Mouse (Mus musculus) embryonic facial prominence, embryonic 15.5 days (tissue): ENCODE measurements around the gene Chrnb1. TPM values are rescaled to one million over a fixed set of nuclear protein-coding genes. Genes with fewer than 3 reads are reported as not detected.

Experiments used
- ATAC-seq: fragments of 200-750 bp; cut with Nextera tagmentation; 2 replicates; pipeline ENCODE4 v1.8.0; 2017; ENCODE audit warnings: low read depth, moderate TSS enrichment; ENCODE audit not compliant: insufficient number of reproducible peaks, low FRiP score, low TSS enrichment
- H3K27ac ChIP-seq: fragments of 300-500 bp; sonication (generic); replicated peaks from 2 replicates; pipeline ENCODE4 v1.5.1; 2015; ENCODE audit warnings: mild to moderate bottlenecking, inconsistent platforms
- H3K27me3 ChIP-seq: fragments of 300-500 bp; sonication (generic); 2 replicates; pipeline ENCODE4 v1.6.1; 2015; ENCODE audit warnings: inconsistent platforms
- H3K36me3 ChIP-seq: fragments of 300-500 bp; sonication (generic); 2 replicates; pipeline ENCODE4 v1.6.1; 2015; ENCODE audit warnings: mild to moderate bottlenecking, inconsistent platforms
- H3K4me1 ChIP-seq: fragments of 300-500 bp; sonication (generic); 2 replicates; pipeline ENCODE4 v1.6.1; 2015; ENCODE audit warnings: inconsistent platforms
- H3K4me2 ChIP-seq: fragments of 300-500 bp; sonication (generic); replicated peaks from 2 replicates; pipeline ENCODE4 v1.6.1; 2015; ENCODE audit warnings: mild to moderate bottlenecking, inconsistent platforms
- H3K4me3 ChIP-seq: fragments of 300-500 bp; sonication (generic); replicated peaks from 2 replicates; pipeline ENCODE4 v1.5.1; 2015; ENCODE audit warnings: mild to moderate bottlenecking, inconsistent platforms
- H3K9ac ChIP-seq: fragments of 300-500 bp; sonication (generic); 2 replicates; pipeline ENCODE4 v1.6.1; 2015; ENCODE audit warnings: inconsistent platforms
- H3K9me3 ChIP-seq: fragments of 300-500 bp; sonication (generic); replicated peaks from 2 replicates; pipeline ENCODE4 v1.6.1; 2016; ENCODE audit warnings: inconsistent platforms
- WGBS: fragments of 180-500 bp; shearing (Covaris S2); methylation state at CpG from one replicate; pipeline ENCODE4 v1.1.7; 2015; 5-methylcytosine and 5-hydroxymethylcytosine counted together
- polyA plus RNA-seq: library from polyadenylated mRNA; unstranded; fragments of >200 nt; fragmentation: Nextera tagmentation; extraction: Ambion mirVana; gene quantifications from 2 replicates; pipeline ENCODE4 v1.2.1, GENCODE M21; 2015

Chrnb1 gene
- polyA plus RNA-seq, 1 experiment from 2014 or later, result 29.3 TPM

DNA sequence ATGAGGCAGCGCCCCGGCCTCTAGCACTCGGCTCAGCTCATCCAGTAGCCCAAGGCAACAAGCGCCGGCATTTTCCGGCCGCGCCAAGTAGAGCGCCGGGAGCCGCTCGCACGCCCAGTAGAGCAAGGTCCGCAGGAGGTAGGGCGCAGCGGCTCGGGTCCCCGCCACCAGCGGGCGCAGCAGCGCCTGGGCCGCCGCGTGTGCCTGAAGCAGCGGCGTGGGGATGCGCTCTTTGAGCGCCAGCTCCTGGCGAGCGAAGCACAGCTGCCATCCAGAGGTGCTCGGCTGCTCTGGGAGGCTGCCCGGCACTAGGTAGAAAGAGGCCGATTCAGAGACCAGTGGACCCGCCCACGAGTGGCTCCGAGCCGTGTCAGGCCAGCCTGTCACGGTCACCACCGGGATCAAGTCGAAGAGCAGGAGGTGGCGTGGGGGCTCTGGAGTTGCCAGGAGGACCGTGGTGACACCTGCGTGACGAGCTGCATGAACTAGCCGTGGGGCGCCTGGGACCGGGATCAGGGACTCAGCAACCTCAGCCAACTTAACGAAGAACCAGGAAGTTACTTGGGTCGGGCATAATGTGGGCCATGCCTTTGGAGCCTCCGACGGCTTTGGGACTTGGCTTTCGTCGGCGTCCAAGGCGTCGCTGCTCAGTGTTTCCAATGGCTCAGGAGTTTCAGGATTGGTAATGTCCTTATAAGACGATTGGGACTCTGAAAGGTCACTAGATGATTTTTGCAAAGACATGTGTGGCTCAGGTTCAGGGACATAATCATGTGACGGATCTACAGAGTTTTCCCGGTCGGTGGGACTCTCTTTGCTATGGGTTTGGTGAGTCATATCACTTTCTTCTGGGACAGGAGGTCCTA lies 8.3 kb upstream of the Chrnb1 start:
- peaks cover 62% of the 10 kb centered on the region for H3K4me1 ChIP-seq
- H3K27me3 ChIP-seq, result peaks cover 22% of the 10 kb centered on the region
- H3K4me3 ChIP-seq, result peak overlapping the region; percentile 63
- H3K9me3 ChIP-seq, result no peaks in the 10 kb centered on the region
- WGBS, result 2% methylated on average over 60 of the region's 60 CpGs
- H3K9ac ChIP-seq, result peak overlapping the region; percentile 55
- peak; percentile 39 for ATAC-seq
- no peaks in the 10 kb centered on the region for H3K36me3 ChIP-seq
- peak overlapping the region; percentile 97 for H3K4me2 ChIP-seq
- peak overlapping the region; percentile 77 for H3K27ac ChIP-seq

DNA sequence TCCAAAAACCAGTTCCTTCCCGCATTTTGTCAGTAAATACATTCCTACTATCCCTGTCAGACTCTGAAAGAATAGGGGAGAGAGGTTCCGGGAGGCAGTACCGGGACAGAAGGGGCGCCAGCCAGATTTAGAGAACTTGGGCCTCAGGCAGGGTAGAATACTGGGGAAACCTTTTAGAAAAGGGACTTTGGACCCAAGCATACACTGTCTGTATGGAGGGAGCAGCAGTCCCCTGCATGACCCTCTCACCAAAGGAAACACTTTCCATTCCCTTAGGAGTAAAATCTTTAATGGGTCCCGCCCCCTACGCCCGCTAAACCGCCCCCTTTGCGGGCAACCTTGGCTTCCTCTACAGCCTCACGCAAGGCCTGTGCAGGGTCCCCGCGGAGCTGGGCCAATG lies 7.6 kb upstream of the Chrnb1 start:
- Histone ChIP-seq H3K4me2 (peak overlapping the region; percentile 97), H3K36me3 (no peaks in the 10 kb centered on the region), H3K9ac (peak overlapping the region; percentile 55), H3K27ac (peak overlapping the region; percentile 77), H3K27me3 (peaks cover 22% of the 10 kb centered on the region), H3K9me3 (no peaks in the 10 kb centered on the region), H3K4me3 (peak overlapping the region; percentile 63), H3K4me1 (peaks cover 62% of the 10 kb centered on the region)
- 5% methylated on average over 12 of the region's 12 CpGs for WGBS
- no peak for ATAC-seq

- Histone ChIP-seq H3K4me3 (peak overlapping the region; percentile 63), H3K4me1 (peaks cover 62% of the 10 kb centered on the region), H3K4me2 (peak overlapping the region; percentile 97), H3K9ac (peak overlapping the region; percentile 54), H3K27me3 (peaks cover 26% of the 10 kb centered on the region), H3K9me3 (no peaks in the 10 kb centered on the region), H3K36me3 (no peaks in the 10 kb centered on the region), H3K27ac (peak overlapping the region; percentile 77)
- under 1% methylated on average over 31 of the region's 33 CpGs for WGBS
- peak; percentile 64 for ATAC-seq
Observed at GRCm38 (mm10) chr11:69802648-69803105, 6.9 kb upstream of the Chrnb1 start.

DNA sequence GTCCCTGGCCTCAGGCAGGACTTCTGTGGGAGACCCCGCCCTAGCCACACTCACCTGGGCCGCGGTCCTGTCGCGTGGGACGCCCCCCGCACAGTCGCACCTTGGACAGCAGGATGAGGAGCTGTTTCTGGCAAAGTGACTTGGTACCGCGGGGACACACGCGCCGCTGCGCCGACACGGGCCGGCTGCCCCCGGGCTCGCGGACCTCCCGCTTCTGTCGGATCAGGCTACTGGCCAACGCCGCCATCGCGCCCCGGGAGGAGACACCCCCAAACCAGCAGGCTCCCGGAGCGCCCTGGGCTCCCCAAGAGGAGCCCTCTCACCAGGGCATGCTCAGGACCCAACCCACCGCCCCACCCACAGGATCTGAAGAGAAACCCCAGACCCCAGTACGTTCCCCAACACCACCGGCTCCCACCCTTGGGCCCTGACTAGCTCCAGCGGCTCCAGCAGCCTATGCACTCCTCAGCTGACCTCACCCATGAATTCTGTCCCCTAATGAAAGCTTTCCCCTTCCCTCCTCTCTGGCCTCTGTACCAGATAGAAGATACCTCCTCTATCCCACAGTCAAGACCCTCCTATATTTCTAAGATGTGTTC lies 5.7 kb upstream of the Chrnb1 start, which contains the start of gene Fgf11:
Fgf11 (minus strand) TSS at position 479 of the 599 bp plus-strand sequence.
- Histone ChIP-seq H3K4me1 (peaks cover 62% of the 10 kb centered on the region), H3K36me3 (no peaks in the 10 kb centered on the region), H3K27ac (peak within 1 kb of the TSS; percentile 77), H3K4me3 (peak within 1 kb of the TSS; percentile 63), H3K9ac (peak within 1 kb of the TSS; percentile 54), H3K27me3 (peaks cover 28% of the 10 kb centered on the region), H3K9me3 (no peaks in the 10 kb centered on the region), H3K4me2 (peak within 1 kb of the TSS; percentile 97)
- WGBS, result under 1% methylated on average over 33 of the region's 33 CpGs
- ATAC-seq, result no peak

- under 1% methylated on average over 33 of the region's 36 CpGs for WGBS
- H3K27me3 ChIP-seq, result peaks cover 26% of the 10 kb centered on the region
- no peaks in the 10 kb centered on the region for H3K9me3 ChIP-seq
- H3K36me3 ChIP-seq, result no peaks in the 10 kb centered on the region
- peak overlapping the region; percentile 63 for H3K4me3 ChIP-seq
- peak overlapping the region; percentile 35 for H3K9ac ChIP-seq
- peak overlapping the region; percentile 77 for H3K27ac ChIP-seq
- H3K4me1 ChIP-seq, result peaks cover 67% of the 10 kb centered on the region
- ATAC-seq, result peak; percentile 20; the same call in 1 of the 2 replicates
- H3K4me2 ChIP-seq, result peak overlapping the region; percentile 97
Observed at GRCm38 (mm10) chr11:69800392-69801197, 4.9 kb upstream of the Chrnb1 start.

GRCm38 (mm10) chr11:69800138-69800391 lies 4.3 kb upstream of the Chrnb1 start:
- Histone ChIP-seq H3K4me3 (peak overlapping the region; percentile 63), H3K27me3 (peaks cover 20% of the 10 kb centered on the region), H3K36me3 (no peaks in the 10 kb centered on the region), H3K9ac (peak overlapping the region; percentile 35; the same call in 1 of the 2 replicates), H3K27ac (peak overlapping the region; percentile 77), H3K4me2 (peak overlapping the region; percentile 97), H3K4me1 (peaks cover 69% of the 10 kb centered on the region), H3K9me3 (no peaks in the 10 kb centered on the region)
- ATAC-seq, result no peak
- 2% methylated on average over 11 of the region's 11 CpGs for WGBS

GRCm38 (mm10) chr11:69799394-69800137 lies 3.8 kb upstream of the Chrnb1 start:
- no peaks in the 10 kb centered on the region for H3K9me3 ChIP-seq
- H3K4me1 ChIP-seq, result peaks cover 65% of the 10 kb centered on the region
- H3K4me3 ChIP-seq, result peak overlapping the region; percentile 63; the same call in 1 of the 2 replicates

GRCm38 (mm10) chr11:69797924-69798323 lies 2.2 kb upstream of the Chrnb1 start:
- 82% methylated on average over 7 of the region's 7 CpGs for WGBS
- ATAC-seq, result no peak
- peaks cover 11% of the 10 kb centered on the region; the same call in 1 of the 2 replicates for H3K27me3 ChIP-seq

More at GRCm38 (mm10) chr11:69799394-69800137, 3.8 kb upstream of the Chrnb1 start:
- peak overlapping the region; percentile 17; the same call in 1 of the 2 replicates for H3K27ac ChIP-seq
- H3K4me2 ChIP-seq, result peak overlapping the region; percentile 97
- H3K27me3 ChIP-seq, result peaks cover 15% of the 10 kb centered on the region
- no peak overlapping the region for H3K9ac ChIP-seq
- no peaks in the 10 kb centered on the region for H3K36me3 ChIP-seq
- WGBS, result 33% methylated on average over 12 of the region's 12 CpGs
- no peak for ATAC-seq

GRCm38 (mm10) chr11:69795983-69796435 lies 266 bp upstream of the Chrnb1 start:
- H3K27ac ChIP-seq, result 0 out of 2 replicates have a peak overlapping the region, but pooled peaks have one; percentile 12
- H3K4me3 ChIP-seq, result peak overlapping the region; percentile 56
- no peak for ATAC-seq
- WGBS, result 1% methylated on average over 13 of the region's 13 CpGs
- no peaks in the 10 kb centered on the region for H3K9me3 ChIP-seq
- peak overlapping the region; percentile 42; the same call in 1 of the 2 replicates for H3K9ac ChIP-seq
- H3K4me2 ChIP-seq, result peak overlapping the region; percentile 98
- no peaks in the 10 kb centered on the region for H3K36me3 ChIP-seq
- H3K4me1 ChIP-seq, result peaks cover 29% of the 10 kb centered on the region
- H3K27me3 ChIP-seq, result 0 out of 2 replicates have a peak, but pooled peaks cover 6% of the 10 kb centered on the region

More at GRCm38 (mm10) chr11:69797924-69798323, 2.2 kb upstream of the Chrnb1 start:
- H3K4me1 ChIP-seq, result peaks cover 48% of the 10 kb centered on the region
- H3K36me3 ChIP-seq, result no peaks in the 10 kb centered on the region
- no peak overlapping the region for H3K27ac ChIP-seq
- H3K4me3 ChIP-seq, result no peak overlapping the region
- no peaks in the 10 kb centered on the region for H3K9me3 ChIP-seq
- no peak overlapping the region for H3K9ac ChIP-seq
- H3K4me2 ChIP-seq, result no peak overlapping the region

DNA sequence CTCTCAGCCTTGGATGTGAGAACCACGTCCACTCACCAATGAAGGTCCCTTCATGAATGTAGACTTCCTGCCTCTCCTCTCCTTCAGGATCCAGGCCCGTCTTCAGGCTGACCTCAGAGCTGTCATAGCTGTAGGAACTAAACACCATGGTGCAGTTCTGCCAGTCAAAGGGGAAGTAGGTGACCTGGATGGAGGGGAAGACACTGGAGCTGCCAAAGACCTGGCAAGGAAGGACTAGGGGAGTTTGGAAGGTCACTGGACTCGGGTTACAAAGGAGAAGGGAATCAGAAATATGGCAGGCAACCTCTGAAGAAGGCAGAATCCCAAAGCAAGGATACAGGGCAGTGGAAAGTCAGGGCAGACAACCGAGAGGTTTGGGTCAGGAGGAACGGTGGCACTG lies 2.3 kb downstream of the Chrnb1 start:
- 0 out of 2 replicates have a peak, but pooled peaks cover 6% of the 10 kb centered on the region for H3K27me3 ChIP-seq
- no peak overlapping the region for H3K27ac ChIP-seq
- no peak overlapping the region for H3K4me3 ChIP-seq
- H3K4me1 ChIP-seq, result peaks cover 9% of the 10 kb centered on the region
- no peak overlapping the region for H3K9ac ChIP-seq
- no peaks in the 10 kb centered on the region for H3K36me3 ChIP-seq
- H3K9me3 ChIP-seq, result no peaks in the 10 kb centered on the region
- ATAC-seq, result no peak
- WGBS, result 62% methylated on average over 5 of the region's 5 CpGs
- no peak overlapping the region for H3K4me2 ChIP-seq
